Mouse (Mus musculus) erythroblast, embryonic 14.5 days (primary cell): ENCODE data around the gene Setmar.

Source experiments
- GATA1 ChIP-seq: IDR thresholded peaks from 2 replicates; pipeline ENCODE4 v1.6.1; 2012; ENCODE audit warnings: low read length, inconsistent platforms, mixed read lengths
- TAL1 ChIP-seq: IDR thresholded peaks from 3 replicates; pipeline ENCODE4 v1.6.1; 2012; ENCODE audit warnings: low read length, inconsistent platforms, mixed read lengths

DNA sequence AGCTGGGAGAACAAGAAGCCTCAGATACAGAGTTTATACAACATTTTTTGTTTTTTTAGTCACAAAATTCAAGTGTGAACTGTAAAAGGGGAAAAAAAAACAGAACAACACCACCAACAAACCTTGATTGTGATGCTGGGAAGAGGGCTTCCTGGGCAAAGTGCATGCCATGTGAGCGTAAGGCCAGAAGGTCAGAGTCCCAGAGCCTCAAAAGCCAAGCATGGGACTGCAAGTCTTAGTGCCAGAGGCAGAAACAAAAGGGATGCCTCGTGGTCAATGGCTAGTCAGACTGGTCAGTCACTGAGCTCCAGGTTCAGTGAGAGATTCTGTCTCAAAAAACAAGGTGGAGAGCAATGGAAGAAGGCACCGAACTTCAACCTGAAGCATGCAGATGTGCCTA is 27.8 kb downstream of the Setmar start:
- no peak for TF ChIP-seq TAL1
- no peak for TF ChIP-seq GATA1
